Mouse (Mus musculus): ENCODE data around the gene Fam214a.

GRCm38 (mm10) chr9:74952756-74953247 is at the start of gene Fam214a:
- TF ChIP-seq CTCF (IDR thresholded peaks at IDR 0.05; ENCODE audit: extremely low read depth, insufficient read depth, insufficient read length, insufficient replicate concordance) = no peak
- TF ChIP-seq POLR2A (IDR thresholded peaks at IDR 0.05; ENCODE audit: low read depth, low read length) = peak; percentile 87
